Mouse (Mus musculus) cerebellum, postnatal 14 days (tissue): ENCODE measurements around the gene Wwox.

Source experiments
- DNase-seq, 2 experiments: peaks; one replicate each; pipeline ENCODE4 v3.0.0; 2021; ENCODE audit warnings: mixed read lengths in 2 of 2

Gene Wwox

GRCm38 (mm10) chr8:114759621-114760020 is 320.2 kb downstream of the Wwox start:
- DNase-seq, result no peak

- peak; percentile 19 to 56 for DNase-seq
Measured at GRCm38 (mm10) chr8:114768536-114768935, 329.1 kb downstream of the Wwox start.

DNA sequence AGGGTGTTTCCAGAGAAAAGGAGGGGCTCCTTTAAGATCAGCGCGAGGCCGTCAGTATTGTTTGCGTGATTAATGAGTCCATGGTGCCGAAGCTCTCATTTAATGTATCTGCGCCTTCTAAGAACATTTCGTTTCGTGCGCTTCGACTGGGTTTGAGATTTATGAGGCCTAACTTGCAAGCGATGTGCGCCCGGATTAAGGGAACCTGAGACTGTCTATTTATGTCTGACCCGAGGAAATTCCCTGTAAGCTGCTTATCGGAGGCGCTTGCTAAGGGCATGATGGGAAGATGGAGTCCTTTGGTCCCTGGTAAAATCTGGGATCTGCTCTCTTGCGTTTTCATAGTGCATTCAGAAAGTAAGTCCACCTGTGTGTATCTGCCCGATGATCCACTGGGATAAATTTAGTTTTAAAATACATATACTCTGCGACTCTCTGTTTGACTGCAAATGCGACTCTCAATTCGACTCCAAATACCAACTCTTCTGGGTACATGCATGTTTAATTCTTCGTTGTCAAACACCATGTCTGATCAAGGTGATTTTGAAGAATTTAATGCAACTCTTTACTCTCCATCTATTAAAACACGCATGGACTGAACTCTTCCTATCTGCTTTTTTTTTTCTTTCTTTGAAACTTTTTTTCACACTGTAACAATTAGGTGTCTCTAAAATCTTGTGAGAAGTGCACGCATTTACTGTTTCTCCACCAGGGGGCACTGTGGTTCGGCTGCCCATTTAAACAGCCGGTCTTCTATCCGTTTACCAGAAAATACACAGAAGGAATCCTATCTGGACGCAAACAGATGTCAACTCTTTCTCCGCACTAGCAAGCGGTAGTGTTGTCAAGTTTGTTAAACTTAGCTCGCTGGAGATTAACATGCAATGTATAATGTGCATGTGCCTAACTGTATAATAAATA is 331.7 kb downstream of the Wwox start:
- DNase-seq, result peak; percentile 89 to 91

GRCm38 (mm10) chr8:114772276-114772849 is 332.9 kb downstream of the Wwox start:
- DNase-seq, result no peak

DNA sequence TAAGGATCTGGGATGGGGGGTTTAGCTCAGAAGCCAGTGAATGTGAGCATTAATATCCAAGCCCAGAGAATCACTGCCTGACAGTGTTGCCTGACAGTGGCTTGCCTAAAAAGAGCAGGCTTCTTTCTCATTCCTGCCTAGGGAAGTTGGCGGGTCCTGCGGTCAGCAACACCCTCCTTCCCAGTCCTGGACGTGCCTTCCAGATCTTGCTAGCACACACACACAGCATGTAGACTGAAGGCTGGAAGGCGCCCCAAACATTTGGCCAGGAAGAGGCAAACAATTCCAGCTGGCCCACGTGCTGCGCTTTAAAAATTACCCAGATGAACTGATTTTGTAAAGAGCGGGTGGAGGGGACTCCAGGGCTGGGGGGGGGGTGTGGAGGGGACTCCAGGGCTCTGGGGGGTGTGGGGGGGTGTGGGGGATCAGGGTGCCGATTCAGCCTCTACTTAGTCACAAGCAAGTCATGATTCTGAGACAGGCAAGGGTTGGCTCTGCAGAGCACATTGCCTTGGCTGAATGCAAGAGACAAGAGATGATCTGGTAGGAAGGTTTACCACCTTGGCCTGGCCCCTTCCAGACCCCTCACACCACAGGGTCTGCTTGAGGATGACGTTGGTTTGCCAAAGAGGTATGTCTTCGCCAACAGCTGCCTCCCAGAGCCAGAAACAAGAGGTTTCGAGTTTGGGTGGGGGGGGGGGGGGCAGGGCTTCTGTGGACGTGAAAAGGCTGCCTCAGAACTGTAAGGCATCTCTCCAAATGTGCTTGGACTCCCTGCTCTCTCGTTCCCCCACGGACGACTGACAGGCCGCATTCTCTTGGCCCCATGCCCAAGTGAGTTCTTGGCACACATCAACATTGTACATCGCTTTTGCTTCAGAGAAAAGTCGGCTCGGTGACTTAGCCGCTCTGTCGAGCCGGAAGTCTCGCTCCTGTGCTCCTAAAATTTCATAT is 334.3 kb downstream of the Wwox start:
- DNase-seq, result peak; percentile 87 to 93

DNA sequence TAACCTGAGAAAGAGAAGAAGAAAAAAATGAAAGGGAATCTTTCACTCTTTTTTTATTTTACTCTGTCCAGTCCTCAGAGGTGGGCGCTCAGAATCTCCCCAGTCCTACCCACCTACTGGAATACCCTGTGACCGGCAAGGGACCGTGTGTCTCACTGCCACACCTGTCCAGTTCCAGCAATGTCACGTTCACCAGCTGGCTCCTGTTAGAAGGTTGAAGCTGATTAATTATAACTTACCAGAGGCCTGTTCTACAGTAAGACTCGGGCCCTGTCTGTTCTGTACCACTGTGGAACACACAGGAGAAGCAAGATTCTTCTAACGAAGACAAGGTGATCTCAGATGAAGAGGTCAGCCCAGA is 334.9 kb downstream of the Wwox start:
- peak in 1 of 2 experiments; percentile 23 for DNase-seq

GRCm38 (mm10) chr8:114775543-114775942 is 336.1 kb downstream of the Wwox start:
- DNase-seq, result peak in 1 of 2 experiments; percentile 30

- DNase-seq, result no peak
Measured at GRCm38 (mm10) chr8:114776696-114777095, 337.2 kb downstream of the Wwox start.

GRCm38 (mm10) chr8:114777271-114777980 is 338.0 kb downstream of the Wwox start:
- no peak for DNase-seq

- DNase-seq, result no peak
Measured at GRCm38 (mm10) chr8:114779002-114779401, 339.5 kb downstream of the Wwox start.

- no peak for DNase-seq
Measured at GRCm38 (mm10) chr8:114783321-114783720, 343.9 kb downstream of the Wwox start.

DNA sequence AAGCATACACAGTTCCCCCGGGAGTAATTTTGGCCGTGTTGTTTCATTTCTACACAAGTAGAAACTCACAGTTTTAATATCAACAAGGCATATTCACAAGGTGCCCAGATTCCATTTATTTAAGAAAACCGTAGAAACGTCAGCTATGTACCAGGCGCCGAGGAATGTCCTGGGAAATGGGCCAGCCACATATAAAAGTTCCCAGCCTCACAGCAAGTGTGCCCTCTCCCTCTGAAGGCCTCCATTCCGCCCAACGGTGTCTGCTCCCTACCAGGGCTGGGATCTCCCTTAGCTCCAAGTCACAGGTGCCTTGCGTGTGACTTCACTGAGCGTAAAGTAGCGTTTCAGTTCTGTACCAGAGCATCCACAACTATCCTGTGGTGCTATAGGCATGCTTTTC is 346.4 kb downstream of the Wwox start:
- DNase-seq, result no peak

DNA sequence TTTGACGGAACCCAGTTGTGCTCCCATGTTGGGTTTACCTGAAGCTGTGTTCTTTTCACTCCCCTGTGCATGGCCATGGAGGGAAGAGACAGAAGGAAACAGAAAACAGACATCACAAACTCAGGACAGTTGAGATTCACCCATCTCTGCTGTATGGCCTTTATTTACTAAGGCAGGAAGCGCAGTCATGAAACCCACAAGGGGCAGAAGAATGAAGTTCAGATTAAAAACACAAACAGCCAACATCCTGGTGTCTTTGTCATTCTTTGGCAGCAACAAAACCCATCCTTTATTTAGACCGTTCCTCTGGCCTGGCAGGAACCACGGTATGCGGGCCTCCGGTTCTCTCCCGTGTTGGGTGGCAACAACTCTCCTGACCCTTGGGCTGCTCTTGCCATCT is 350.2 kb downstream of the Wwox start:
- no peak for DNase-seq

- DNase-seq, result no peak
Measured at GRCm38 (mm10) chr8:114790754-114791153, 351.3 kb downstream of the Wwox start.

- no peak for DNase-seq
Measured at GRCm38 (mm10) chr8:114793682-114794081, 354.2 kb downstream of the Wwox start.

DNA sequence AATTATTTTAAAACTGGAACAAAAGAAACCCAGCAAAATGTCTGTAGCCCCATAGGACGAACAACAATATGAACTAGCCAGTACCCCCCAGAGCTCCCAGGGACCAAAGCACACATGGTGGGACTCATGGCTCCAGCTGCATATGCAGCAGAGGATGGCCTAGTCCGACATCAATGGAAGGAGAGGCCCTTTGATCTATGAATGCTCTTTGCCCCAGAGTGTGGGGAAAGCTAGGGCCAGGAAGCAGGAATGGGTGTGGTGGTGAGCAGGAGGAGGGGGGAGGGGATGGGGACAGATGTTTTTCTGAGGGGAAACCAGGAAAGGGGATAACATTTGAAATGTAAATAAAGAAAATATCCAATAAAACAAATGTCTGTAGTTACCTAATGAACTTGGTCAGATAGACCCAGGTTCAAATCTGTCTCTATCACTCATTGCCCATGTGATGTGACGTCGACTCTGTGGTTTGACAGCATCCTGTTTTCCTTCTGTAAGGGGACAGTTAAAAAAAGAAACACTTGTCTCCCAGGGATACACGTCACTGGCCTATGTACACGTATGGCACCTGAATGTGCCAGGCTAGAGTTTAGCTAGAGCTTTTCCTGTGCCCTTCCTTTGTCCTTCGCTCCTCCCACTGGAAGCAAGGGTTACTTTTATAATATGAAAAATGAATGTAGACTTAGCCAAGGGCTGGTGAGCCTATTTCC is 362.1 kb downstream of the Wwox start:
- no peak for DNase-seq

GRCm38 (mm10) chr8:114803113-114803512 is 363.7 kb downstream of the Wwox start:
- no peak for DNase-seq

DNA sequence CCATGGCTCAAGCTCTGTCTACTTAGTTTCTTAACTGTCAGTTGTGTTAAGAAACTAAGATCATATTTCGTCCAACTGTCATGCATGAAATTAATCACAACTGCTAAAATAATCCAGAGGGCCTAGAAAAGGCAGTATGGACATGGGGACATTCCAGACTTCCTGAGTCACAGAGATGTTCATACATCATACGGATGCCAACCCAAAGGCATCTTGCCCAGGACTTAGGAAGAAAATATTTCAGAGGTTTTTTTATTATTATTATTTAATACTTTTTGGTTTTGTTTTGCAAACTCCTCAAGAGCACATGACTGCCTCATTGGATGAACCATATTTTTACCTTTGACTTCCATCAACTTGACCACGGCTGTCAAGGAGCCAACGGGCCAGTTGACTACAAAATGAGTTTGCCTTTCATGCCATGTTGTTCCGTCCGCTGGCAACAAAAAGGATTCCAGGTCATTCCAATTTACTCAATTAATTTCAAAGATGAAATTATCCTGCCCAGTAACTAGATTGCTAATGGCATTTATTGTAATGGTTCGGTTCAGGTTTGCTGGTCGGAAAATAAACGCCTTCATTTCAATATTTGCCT is 367.5 kb downstream of the Wwox start:
- DNase-seq, result no peak

GRCm38 (mm10) chr8:114807676-114808426 is 368.4 kb downstream of the Wwox start:
- no peak for DNase-seq

GRCm38 (mm10) chr8:114810470-114810869 is 371.0 kb downstream of the Wwox start:
- DNase-seq, result no peak

DNA sequence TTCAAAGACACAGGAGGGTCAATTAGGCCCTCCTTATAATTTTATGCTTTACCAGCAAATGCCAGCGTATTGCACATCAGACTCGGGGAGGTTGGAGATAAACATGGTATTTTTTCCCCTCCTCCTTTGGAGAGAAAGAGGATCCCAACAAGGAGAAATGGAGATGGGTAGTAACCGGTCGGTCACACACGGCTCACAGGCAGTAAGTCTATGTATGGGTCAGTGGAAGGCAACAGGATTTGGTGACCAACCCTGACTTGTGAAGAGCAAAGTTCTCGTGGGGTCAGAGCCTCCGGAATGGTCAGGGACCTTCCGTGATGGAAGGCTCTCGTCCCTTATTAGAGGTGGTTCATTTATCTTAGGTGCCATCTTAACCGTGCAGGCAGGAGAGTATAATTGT is 374.4 kb downstream of the Wwox start:
- DNase-seq, result no peak
